Mouse (Mus musculus) small intestine, adult 2 months (tissue): ENCODE results near the gene As3mt. TPM values are rescaled to one million over a fixed set of nuclear protein-coding genes. Genes with fewer than 3 reads are reported as not detected.
"Not testable (repeated sequence)": the region's sequence is repeated elsewhere in the genome, so short reads cannot be mapped to it uniquely, and the experiment has no call there.

ENCODE experiments used
- H3K27ac ChIP-seq: fragments of 200-500 bp; 2 replicates; pipeline ENCODE4 v1.5.1; 2012; ENCODE audit warnings: low read depth, low read length, control low read depth, inconsistent platforms; ENCODE audit not compliant: insufficient read depth
- H3K27me3 ChIP-seq: fragments of 200-500 bp; 2 replicates; pipeline ENCODE4 v1.6.1; 2012; ENCODE audit warnings: mild to moderate bottlenecking, moderate library complexity, low read length, inconsistent platforms; ENCODE audit not compliant: control insufficient read depth, insufficient read depth
- H3K36me3 ChIP-seq: fragments of 200-500 bp; 2 replicates; pipeline ENCODE4 v1.6.1; 2012; ENCODE audit warnings: mild to moderate bottlenecking, low read length, control low read depth, inconsistent platforms; ENCODE audit not compliant: control insufficient read depth, insufficient read depth
- H3K4me1 ChIP-seq: fragments of 200-500 bp; 2 replicates; pipeline ENCODE4 v1.6.1; 2012; ENCODE audit warnings: low read length, inconsistent platforms, mixed read lengths; ENCODE audit not compliant: control insufficient read depth, insufficient read depth, insufficient read length
- H3K4me3 ChIP-seq: fragments of 200-500 bp; 2 replicates; pipeline ENCODE4 v1.5.1; 2012; ENCODE audit warnings: low read depth, mild to moderate bottlenecking, control low read depth, inconsistent platforms, low read length, moderate library complexity
- CTCF ChIP-seq: fragments of 200-500 bp; IDR thresholded peaks from 2 replicates; pipeline ENCODE4 v1.5.1; 2012; ENCODE audit warnings: low read depth, mild to moderate bottlenecking, control low read depth, inconsistent platforms, low read length, moderate library complexity, mixed read lengths; ENCODE audit not compliant: insufficient replicate concordance, insufficient read length; ENCODE audit errors: extremely low read depth
- POLR2A ChIP-seq: fragments of 200-500 bp; IDR thresholded peaks from 2 replicates; pipeline ENCODE4 v1.6.1; 2012; ENCODE audit warnings: low read depth, mild to moderate bottlenecking, control low read depth, inconsistent platforms, low read length, moderate library complexity
- WGBS: fragments of 180-500 bp; shearing (Covaris S2); methylation state at CpG from one replicate; pipeline ENCODE4 v1.1.7; 2018; 5-methylcytosine and 5-hydroxymethylcytosine counted together
- polyA plus RNA-seq: library from polyadenylated mRNA; depleted of rRNA; stranded (reverse); fragments of >200 nt; gene quantifications from 2 replicates; pipeline ENCODE4 v1.2.3, GENCODE M21; 2012

Gene As3mt
- polyA plus RNA-seq, 1 experiment: 10.3 TPM

DNA sequence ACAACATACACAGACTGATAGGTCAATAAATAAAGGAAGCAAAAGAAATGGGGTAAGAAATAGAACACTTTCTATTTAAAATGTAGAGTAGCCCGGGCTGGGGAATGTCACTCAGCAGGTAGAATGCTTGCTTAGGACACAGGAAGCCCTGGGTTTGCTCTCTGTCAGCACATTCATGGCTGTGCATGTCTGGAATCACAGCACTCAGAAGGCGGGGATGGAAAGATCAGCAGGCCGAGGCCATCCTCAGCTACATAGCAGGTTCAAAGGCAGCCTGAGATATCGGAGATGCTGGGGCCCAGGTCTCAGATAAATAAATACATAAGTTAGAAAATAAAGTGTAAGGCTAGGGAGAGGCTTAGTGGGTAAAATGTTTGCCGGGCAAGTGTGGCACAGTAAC, 45.0 kb downstream of the As3mt start:
- no peaks in the 10 kb centered on the region for H3K36me3 ChIP-seq
- TF ChIP-seq CTCF (no peak), POLR2A (no peak)
- WGBS: 84% methylated on average over 5 of the region's 5 CpGs
- H3K4me3 ChIP-seq: no peak overlapping the region
- H3K27ac ChIP-seq: no peak overlapping the region
- H3K27me3 ChIP-seq: no peaks in the 10 kb centered on the region; the same call in 1 of the 2 replicates
- H3K4me1 ChIP-seq: no peaks in the 10 kb centered on the region

GRCm38 (mm10) chr19:46755066-46755465, 47.8 kb downstream of the As3mt start:
- Histone ChIP-seq H3K36me3 (no peaks in the 10 kb centered on the region), H3K27ac (no peak overlapping the region), H3K4me3 (no peak overlapping the region), H3K27me3 (peaks cover 4% of the 10 kb centered on the region; the same call in 1 of the 2 replicates), H3K4me1 (no peaks in the 10 kb centered on the region)
- TF ChIP-seq POLR2A (no peak), CTCF (peak; percentile 73; the same call in 1 of the 2 replicates)
- 42% methylated on average over 9 of the region's 9 CpGs for WGBS

- no peaks in the 10 kb centered on the region for H3K4me1 ChIP-seq
- H3K27me3 ChIP-seq: 0 out of 2 replicates have a peak, but pooled peaks cover 4% of the 10 kb centered on the region
- no peaks in the 10 kb centered on the region for H3K36me3 ChIP-seq
- TF ChIP-seq CTCF: no peak
- TF ChIP-seq POLR2A: no peak
- no peak overlapping the region for H3K27ac ChIP-seq
- H3K4me3 ChIP-seq: no peak overlapping the region
- 73% methylated on average over 4 of the region's 4 CpGs for WGBS
Observed at GRCm38 (mm10) chr19:46756221-46756620, 49.0 kb downstream of the As3mt start.

DNA sequence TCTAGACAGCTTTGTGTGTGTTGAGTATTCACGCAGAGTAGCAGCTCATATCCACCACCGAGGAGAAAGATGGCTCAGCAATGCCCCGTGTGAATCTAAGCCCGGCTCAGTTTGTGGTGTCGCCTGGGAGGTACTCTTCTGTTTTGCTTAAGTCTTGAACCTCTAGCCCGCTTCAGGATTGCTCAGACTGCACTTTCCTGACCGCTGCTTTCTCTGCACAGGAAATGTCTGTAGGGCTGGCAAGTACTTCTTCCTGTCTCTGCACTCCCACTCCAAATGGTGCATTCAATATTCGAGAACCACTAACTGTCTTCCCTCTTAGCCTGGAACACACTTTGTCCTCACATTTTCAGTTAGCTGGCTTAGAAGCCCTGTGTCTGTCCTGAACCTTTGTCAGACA, 51.8 kb downstream of the As3mt start:
- peaks cover 6% of the 10 kb centered on the region; the same call in 1 of the 2 replicates for H3K4me1 ChIP-seq
- TF ChIP-seq POLR2A (no peak), CTCF (no peak)
- H3K27me3 ChIP-seq: peaks cover 9% of the 10 kb centered on the region
- no peak overlapping the region for H3K4me3 ChIP-seq
- no peak overlapping the region for H3K27ac ChIP-seq
- 53% methylated on average over 8 of the region's 8 CpGs for WGBS
- H3K36me3 ChIP-seq: no peaks in the 10 kb centered on the region

- H3K27ac ChIP-seq, H3K36me3 ChIP-seq, H3K4me3 ChIP-seq, H3K4me1 ChIP-seq, H3K27me3 ChIP-seq: not testable (repeated sequence)
- 81% methylated on average over 10 of the region's 10 CpGs for WGBS
Observed at GRCm38 (mm10) chr19:46759909-46760308, 52.7 kb downstream of the As3mt start.

DNA sequence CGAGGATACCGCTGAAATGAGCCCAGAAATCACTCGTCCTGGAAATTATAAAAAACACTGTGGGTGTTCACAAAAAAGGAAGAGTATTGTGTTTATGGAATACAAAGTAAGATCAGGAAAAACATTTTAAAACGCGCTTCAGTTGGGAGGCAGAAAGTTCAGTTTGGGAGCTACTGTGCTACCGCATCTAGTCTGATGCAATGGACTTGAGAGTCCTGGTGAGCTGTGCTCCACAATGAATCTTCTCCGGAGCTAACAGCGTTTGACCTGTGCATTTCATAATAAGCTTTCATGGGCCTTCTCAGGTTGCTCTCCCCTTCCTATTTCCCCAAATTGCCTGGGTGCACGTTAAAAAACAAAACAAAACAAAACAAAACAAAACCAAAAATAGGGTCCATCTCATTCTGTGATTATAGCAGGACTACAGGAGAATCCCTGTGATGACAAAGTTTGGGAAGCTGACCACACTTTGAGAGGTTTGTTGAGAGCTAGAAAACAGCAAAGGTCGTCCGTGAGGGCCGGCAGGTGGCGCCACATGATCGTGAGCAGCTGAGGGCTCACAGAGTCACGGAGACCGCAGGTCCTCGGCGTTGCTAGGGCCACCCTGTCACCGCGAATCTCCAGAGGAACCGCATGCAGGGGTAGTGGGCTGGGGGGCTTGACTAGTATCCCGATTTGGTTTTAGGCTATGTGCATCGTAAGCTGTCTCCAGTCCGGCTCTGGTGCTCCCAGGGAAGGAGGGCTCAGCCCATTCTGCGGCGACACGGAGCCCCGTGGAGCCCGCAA, 53.3 kb downstream of the As3mt start:
- no peaks in the 10 kb centered on the region for H3K36me3 ChIP-seq
- H3K4me1 ChIP-seq: peaks cover 8% of the 10 kb centered on the region; the same call in 1 of the 2 replicates
- H3K27me3 ChIP-seq: peaks cover 9% of the 10 kb centered on the region
- TF ChIP-seq CTCF: peak; percentile 98
- TF ChIP-seq POLR2A: no peak
- peak overlapping the region; percentile 69 for H3K4me3 ChIP-seq
- peak overlapping the region; percentile 57 for H3K27ac ChIP-seq
- 18% methylated on average over 29 of the region's 29 CpGs for WGBS

- TF ChIP-seq POLR2A (peak; percentile 86), CTCF (peak; percentile 13; the same call in 1 of the 2 replicates)
- peak within 1 kb of the TSS; percentile 57 for H3K27ac ChIP-seq
- peak within 1 kb of the TSS; percentile 82 for H3K4me3 ChIP-seq
- peaks cover 8% of the 10 kb centered on the region; the same call in 1 of the 2 replicates for H3K4me1 ChIP-seq
- under 1% methylated on average over 59 of the region's 59 CpGs for WGBS
- H3K27me3 ChIP-seq: peaks cover 9% of the 10 kb centered on the region
- no peaks in the 10 kb centered on the region for H3K36me3 ChIP-seq
Observed at GRCm38 (mm10) chr19:46761247-46761946, 54.1 kb downstream of the As3mt start, which contains the start of gene Cnnm2. Gene Cnnm2 (plus strand): TSS chr19:46761596.
